Mouse (Mus musculus) kidney, embryonic 15.5 days (tissue): ENCODE measurements around the gene Bdnf. TPM values are rescaled to one million over a fixed set of nuclear protein-coding genes. Genes with fewer than 3 reads are reported as not detected.

Experiments used
- ATAC-seq: fragments of 200-750 bp; cut with Nextera tagmentation; replicated peaks from 2 replicates; pipeline ENCODE4 v1.8.0; 2017; ENCODE audit warnings: moderate TSS enrichment; ENCODE audit not compliant: low FRiP score
- H3K27ac ChIP-seq: fragments of 300-500 bp; sonication (generic); 2 replicates; pipeline ENCODE4 v1.5.1; 2015; ENCODE audit warnings: mild to moderate bottlenecking, inconsistent platforms
- H3K27me3 ChIP-seq: fragments of 300-500 bp; sonication (generic); 2 replicates; pipeline ENCODE4 v1.6.1; 2015; ENCODE audit warnings: inconsistent platforms
- H3K36me3 ChIP-seq: fragments of 300-500 bp; sonication (generic); 2 replicates; pipeline ENCODE4 v1.6.1; 2015; ENCODE audit warnings: inconsistent platforms
- H3K4me1 ChIP-seq: fragments of 300-500 bp; sonication (generic); 2 replicates; pipeline ENCODE4 v1.6.1; 2015; ENCODE audit warnings: inconsistent platforms
- H3K4me2 ChIP-seq: fragments of 300-500 bp; sonication (generic); 2 replicates; pipeline ENCODE4 v1.6.1; 2015; ENCODE audit warnings: moderate library complexity, mild to moderate bottlenecking, inconsistent platforms
- H3K4me3 ChIP-seq: fragments of 300-500 bp; sonication (generic); replicated peaks from 2 replicates; pipeline ENCODE4 v1.5.1; 2015; ENCODE audit warnings: mild to moderate bottlenecking, inconsistent platforms
- H3K9ac ChIP-seq: fragments of 300-500 bp; sonication (generic); 2 replicates; pipeline ENCODE4 v1.6.1; 2015; ENCODE audit warnings: mild to moderate bottlenecking, inconsistent platforms
- H3K9me3 ChIP-seq: fragments of 300-500 bp; sonication (generic); replicated peaks from 2 replicates; pipeline ENCODE4 v1.6.1; 2016; ENCODE audit warnings: inconsistent platforms
- WGBS: fragments of 180-500 bp; shearing (Covaris S2); methylation state at CpG from one replicate; pipeline ENCODE4 v1.1.7; 2015; ENCODE audit warnings: mixed read lengths; 5-methylcytosine and 5-hydroxymethylcytosine counted together
- polyA plus RNA-seq: library from polyadenylated mRNA; unstranded; fragments of >200 nt; fragmentation: Nextera tagmentation; extraction: Ambion mirVana; gene quantifications from 2 replicates; pipeline ENCODE4 v1.2.1, GENCODE M21; 2015

Gene Bdnf
- polyA plus RNA-seq = 0.81 and 1.1 TPM in 2 replicates

GRCm38 (mm10) chr2:109674532-109674931 is at the start of gene Bdnf:
Gene Bdnf, plus strand, starts transcription at chr2:109674700.
- Histone ChIP-seq H3K9me3 (no peaks in the 10 kb centered on the region), H3K36me3 (no peaks in the 10 kb centered on the region), H3K9ac (no peak within 1 kb of the TSS), H3K27me3 (peaks cover 88% of the 10 kb centered on the region), H3K4me3 (peak within 1 kb of the TSS; percentile 34), H3K4me1 (peaks cover 34% of the 10 kb centered on the region), H3K27ac (no peak within 1 kb of the TSS), H3K4me2 (peak within 1 kb of the TSS; percentile 60)
- ATAC-seq = no peak
- WGBS = 2% methylated on average over 15 of the region's 15 CpGs

GRCm38 (mm10) chr2:109626864-109627263 is 47.6 kb upstream of the Bdnf start:
- Histone ChIP-seq H3K4me3 (no peak overlapping the region), H3K36me3 (no peaks in the 10 kb centered on the region), H3K27me3 (0 out of 2 replicates have a peak, but pooled peaks cover 5% of the 10 kb centered on the region), H3K4me2 (no peak overlapping the region), H3K9ac (no peak overlapping the region), H3K9me3 (no peaks in the 10 kb centered on the region), H3K27ac (no peak overlapping the region), H3K4me1 (no peaks in the 10 kb centered on the region)
- 37% methylated on average over 6 of the region's 6 CpGs for WGBS
- peak; percentile 96 for ATAC-seq

GRCm38 (mm10) chr2:109673509-109674455 is 718 bp upstream of the Bdnf start:
- H3K27ac ChIP-seq = no peak overlapping the region
- peaks cover 80% of the 10 kb centered on the region for H3K27me3 ChIP-seq
- no peak overlapping the region for H3K9ac ChIP-seq
- H3K4me2 ChIP-seq = peak overlapping the region; percentile 60
- under 1% methylated on average over 48 of the region's 48 CpGs for WGBS
- H3K4me1 ChIP-seq = peaks cover 34% of the 10 kb centered on the region
- no peak for ATAC-seq
- H3K36me3 ChIP-seq = no peaks in the 10 kb centered on the region
- H3K4me3 ChIP-seq = peak overlapping the region; percentile 34
- H3K9me3 ChIP-seq = no peaks in the 10 kb centered on the region

- ATAC-seq = no peak
- Histone ChIP-seq H3K9me3 (no peaks in the 10 kb centered on the region), H3K4me2 (no peak overlapping the region), H3K4me1 (peaks cover 34% of the 10 kb centered on the region), H3K27me3 (peaks cover 90% of the 10 kb centered on the region), H3K4me3 (0 out of 2 replicates have a peak overlapping the region, but pooled peaks have one; percentile 34), H3K36me3 (no peaks in the 10 kb centered on the region), H3K27ac (no peak overlapping the region), H3K9ac (no peak overlapping the region)
- WGBS = 11% methylated on average over 11 of the region's 11 CpGs
Measured at GRCm38 (mm10) chr2:109675051-109675450, 551 bp downstream of the Bdnf start.

GRCm38 (mm10) chr2:109675973-109676617 is 1.6 kb downstream of the Bdnf start:
- ATAC-seq = peak; percentile 65; the same call in 1 of the 2 replicates
- WGBS = 2% methylated on average over 29 of the region's 29 CpGs

GRCm38 (mm10) chr2:109676618-109676974 is 2.1 kb downstream of the Bdnf start:
- Histone ChIP-seq H3K27ac (no peak overlapping the region), H3K9me3 (no peaks in the 10 kb centered on the region), H3K9ac (no peak overlapping the region), H3K27me3 (peaks cover 92% of the 10 kb centered on the region), H3K4me3 (no peak overlapping the region), H3K4me1 (peaks cover 34% of the 10 kb centered on the region), H3K4me2 (peak overlapping the region; percentile 71; the same call in 1 of the 2 replicates), H3K36me3 (no peaks in the 10 kb centered on the region)
- no peak for ATAC-seq
- 2% methylated on average over 6 of the region's 6 CpGs for WGBS

More at GRCm38 (mm10) chr2:109675973-109676617, 1.6 kb downstream of the Bdnf start:
- peak overlapping the region; percentile 44 for H3K4me2 ChIP-seq
- peak overlapping the region; percentile 15 for H3K4me3 ChIP-seq
- no peak overlapping the region for H3K9ac ChIP-seq
- no peaks in the 10 kb centered on the region for H3K9me3 ChIP-seq
- H3K36me3 ChIP-seq = no peaks in the 10 kb centered on the region
- H3K27me3 ChIP-seq = peaks cover 90% of the 10 kb centered on the region
- H3K27ac ChIP-seq = no peak overlapping the region
- H3K4me1 ChIP-seq = peaks cover 34% of the 10 kb centered on the region

GRCm38 (mm10) chr2:109677221-109678089 is 3.0 kb downstream of the Bdnf start:
- H3K4me1 ChIP-seq = peaks cover 34% of the 10 kb centered on the region
- peak overlapping the region; percentile 71 for H3K4me2 ChIP-seq
- H3K36me3 ChIP-seq = no peaks in the 10 kb centered on the region
- H3K27ac ChIP-seq = no peak overlapping the region
- peaks cover 87% of the 10 kb centered on the region for H3K27me3 ChIP-seq
- no peaks in the 10 kb centered on the region for H3K9me3 ChIP-seq
- H3K9ac ChIP-seq = no peak overlapping the region
- peak overlapping the region; percentile 44 for H3K4me3 ChIP-seq
- WGBS = under 1% methylated on average over 46 of the region's 50 CpGs
- peak; percentile 33 for ATAC-seq

- 0% methylated on average over 18 of the region's 18 CpGs for WGBS
- Histone ChIP-seq H3K36me3 (no peaks in the 10 kb centered on the region), H3K4me1 (peaks cover 34% of the 10 kb centered on the region), H3K27ac (no peak overlapping the region), H3K9me3 (no peaks in the 10 kb centered on the region), H3K9ac (no peak overlapping the region), H3K4me2 (peak overlapping the region; percentile 71), H3K27me3 (peaks cover 84% of the 10 kb centered on the region), H3K4me3 (peak overlapping the region; percentile 44)
- peak; percentile 73 for ATAC-seq
Measured at GRCm38 (mm10) chr2:109678090-109678409, 3.5 kb downstream of the Bdnf start.

- Histone ChIP-seq H3K27me3 (peaks cover 83% of the 10 kb centered on the region), H3K4me2 (peak overlapping the region; percentile 71), H3K4me3 (peak overlapping the region; percentile 44), H3K36me3 (no peaks in the 10 kb centered on the region), H3K9ac (no peak overlapping the region), H3K27ac (no peak overlapping the region), H3K9me3 (no peaks in the 10 kb centered on the region), H3K4me1 (peaks cover 32% of the 10 kb centered on the region)
- WGBS = 2% methylated on average over 8 of the region's 8 CpGs
- ATAC-seq = no peak
Measured at GRCm38 (mm10) chr2:109678454-109678853, 4.0 kb downstream of the Bdnf start.

- Histone ChIP-seq H3K36me3 (no peaks in the 10 kb centered on the region), H3K4me1 (peaks cover 22% of the 10 kb centered on the region), H3K27me3 (peaks cover 76% of the 10 kb centered on the region), H3K9me3 (no peaks in the 10 kb centered on the region), H3K27ac (no peak overlapping the region), H3K4me2 (no peak overlapping the region), H3K4me3 (no peak overlapping the region), H3K9ac (no peak overlapping the region)
- no peak for ATAC-seq
- 68% methylated on average over 2 of the region's 2 CpGs for WGBS
Measured at GRCm38 (mm10) chr2:109679446-109679845, 4.9 kb downstream of the Bdnf start.

- Histone ChIP-seq H3K27ac (no peak overlapping the region), H3K27me3 (peaks cover 72% of the 10 kb centered on the region), H3K9me3 (no peaks in the 10 kb centered on the region), H3K4me1 (peaks cover 18% of the 10 kb centered on the region), H3K9ac (no peak overlapping the region), H3K36me3 (no peaks in the 10 kb centered on the region), H3K4me2 (no peak overlapping the region), H3K4me3 (no peak overlapping the region)
- ATAC-seq = no peak
- WGBS = 45% methylated on average over 1 of the region's 1 CpGs
Measured at GRCm38 (mm10) chr2:109681071-109681470, 6.6 kb downstream of the Bdnf start.
